Mouse (Mus musculus) layer of hippocampus, postnatal 10 days (tissue): ENCODE measurements around the gene Cuedc1. TPM values are rescaled to one million over a fixed set of nuclear protein-coding genes. Genes with fewer than 3 reads are reported as not detected.
A peak's percentile ranks its signal among the peaks of the same experiment; 100 is the strongest.

ENCODE experiments used
- DNase-seq, 2 experiments: peaks; one replicate each; pipeline ENCODE4 v3.0.0; 2021; ENCODE audit warnings: low spot score in 2 of 2
- total RNA-seq, 2 experiments: library from RNA; stranded (reverse); gene quantifications; 2 replicates each; pipeline ENCODE4 v1.2.3; 2021

Gene Cuedc1
- total RNA-seq, 2 experiments from 2014 or later = 42.0 to 45.7 TPM

DNA sequence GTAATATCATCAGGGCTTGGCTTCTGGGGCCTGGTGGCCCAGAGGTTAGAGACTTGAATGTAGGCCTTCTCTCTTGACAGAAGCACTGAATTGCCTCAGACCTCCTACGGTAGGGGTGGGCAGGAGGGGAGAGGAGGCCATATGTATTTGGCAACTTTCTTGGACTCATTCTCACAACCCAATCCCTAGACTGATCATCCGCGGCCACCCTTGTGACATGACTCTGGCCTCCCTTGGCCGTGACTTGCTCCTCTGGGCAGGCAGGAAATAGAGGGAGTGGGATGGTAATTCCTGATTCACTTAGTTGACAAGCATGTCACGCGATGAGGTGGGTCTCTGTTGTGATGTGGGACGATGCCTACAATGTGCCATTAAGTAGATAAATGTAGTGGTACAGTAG, 68.6 kb downstream of the Cuedc1 start:
- no peak for DNase-seq

GRCm38 (mm10) chr11:88168611-88169010, 70.8 kb downstream of the Cuedc1 start:
- DNase-seq = no peak

- DNase-seq = no peak
These were observed 71.7 kb downstream of the Cuedc1 start for GRCm38 (mm10) chr11:88169531-88170040.

DNA sequence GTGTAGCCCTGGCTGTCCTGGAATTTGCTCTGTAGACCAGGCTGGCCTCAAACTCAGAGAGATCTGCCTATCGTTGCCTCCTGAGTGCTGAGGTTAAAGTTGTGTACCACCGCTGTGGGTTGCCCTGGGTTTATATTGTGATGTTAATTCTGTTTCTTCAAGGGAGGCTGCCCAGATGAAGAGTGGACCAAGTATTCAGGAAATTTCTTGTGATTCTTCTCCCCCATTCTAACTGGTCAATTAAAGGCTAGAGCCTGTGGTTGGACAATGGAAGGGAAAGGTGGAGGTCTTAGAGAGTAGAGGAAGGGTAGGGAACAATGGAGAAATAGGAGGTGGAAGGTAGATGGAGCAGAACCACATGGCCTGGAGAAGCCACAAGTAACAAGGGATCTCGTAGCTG, 72.7 kb downstream of the Cuedc1 start:
- no peak for DNase-seq

GRCm38 (mm10) chr11:88171876-88172442, 74.1 kb downstream of the Cuedc1 start:
- DNase-seq = no peak

- DNase-seq = no peak
These were observed 74.9 kb downstream of the Cuedc1 start for GRCm38 (mm10) chr11:88172601-88173325.

GRCm38 (mm10) chr11:88173386-88174025, 75.6 kb downstream of the Cuedc1 start:
- no peak for DNase-seq

DNA sequence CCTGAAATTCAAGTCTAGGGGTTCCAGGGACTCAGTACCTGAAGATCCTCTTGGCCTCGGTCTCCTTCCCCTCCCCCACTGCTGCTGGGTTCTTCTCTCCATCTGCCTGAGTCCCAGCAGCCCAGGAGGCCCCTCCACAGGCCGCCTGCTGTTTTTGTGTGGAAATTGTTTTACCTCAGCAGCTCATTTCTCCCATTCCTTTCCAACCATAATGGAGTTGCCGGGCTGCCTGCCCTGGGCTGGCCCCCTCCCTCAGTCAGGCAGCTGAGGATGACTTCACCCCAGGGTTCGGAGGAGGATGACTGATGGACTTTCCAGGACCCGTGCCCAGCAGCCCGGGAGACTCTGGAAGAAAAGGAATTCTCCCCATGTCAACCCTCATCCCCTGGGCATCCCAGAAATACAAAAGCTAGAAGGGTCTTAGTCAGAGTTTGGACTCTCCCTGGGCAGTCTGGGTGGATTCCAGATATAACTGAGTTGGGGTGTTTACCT, 82.7 kb downstream of the Cuedc1 start:
- peak in 1 of 2 experiments; percentile 30 for DNase-seq

- peak; percentile 64 to 70 for DNase-seq
These were observed 83.2 kb downstream of the Cuedc1 start for GRCm38 (mm10) chr11:88180959-88181619.

DNA sequence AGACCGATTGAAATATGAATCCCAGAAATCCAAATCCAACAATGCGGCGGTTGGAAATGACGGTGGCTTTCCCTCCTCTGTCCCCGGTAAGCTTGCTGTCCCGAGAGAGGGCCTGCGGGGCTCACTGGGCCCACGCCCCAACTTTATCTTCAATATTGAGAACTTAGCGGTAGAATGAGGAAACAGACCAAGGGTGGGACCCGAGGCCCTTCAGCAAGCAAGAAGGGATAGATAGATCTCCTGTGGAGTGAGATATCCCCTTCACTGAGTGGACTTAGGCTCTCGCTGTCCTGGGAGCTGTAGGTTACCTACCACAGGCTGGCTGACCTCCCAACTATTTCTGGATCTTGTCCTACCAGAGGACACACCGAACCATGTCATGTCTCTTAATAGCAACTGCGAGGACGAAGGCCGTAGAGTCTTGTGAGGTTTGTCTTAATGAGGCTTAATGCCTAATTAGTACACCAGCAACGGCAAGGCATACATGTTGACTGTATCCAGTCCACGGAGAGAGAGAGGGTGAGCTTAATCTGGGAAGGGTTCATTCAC, 86.8 kb downstream of the Cuedc1 start:
- DNase-seq = no peak

DNA sequence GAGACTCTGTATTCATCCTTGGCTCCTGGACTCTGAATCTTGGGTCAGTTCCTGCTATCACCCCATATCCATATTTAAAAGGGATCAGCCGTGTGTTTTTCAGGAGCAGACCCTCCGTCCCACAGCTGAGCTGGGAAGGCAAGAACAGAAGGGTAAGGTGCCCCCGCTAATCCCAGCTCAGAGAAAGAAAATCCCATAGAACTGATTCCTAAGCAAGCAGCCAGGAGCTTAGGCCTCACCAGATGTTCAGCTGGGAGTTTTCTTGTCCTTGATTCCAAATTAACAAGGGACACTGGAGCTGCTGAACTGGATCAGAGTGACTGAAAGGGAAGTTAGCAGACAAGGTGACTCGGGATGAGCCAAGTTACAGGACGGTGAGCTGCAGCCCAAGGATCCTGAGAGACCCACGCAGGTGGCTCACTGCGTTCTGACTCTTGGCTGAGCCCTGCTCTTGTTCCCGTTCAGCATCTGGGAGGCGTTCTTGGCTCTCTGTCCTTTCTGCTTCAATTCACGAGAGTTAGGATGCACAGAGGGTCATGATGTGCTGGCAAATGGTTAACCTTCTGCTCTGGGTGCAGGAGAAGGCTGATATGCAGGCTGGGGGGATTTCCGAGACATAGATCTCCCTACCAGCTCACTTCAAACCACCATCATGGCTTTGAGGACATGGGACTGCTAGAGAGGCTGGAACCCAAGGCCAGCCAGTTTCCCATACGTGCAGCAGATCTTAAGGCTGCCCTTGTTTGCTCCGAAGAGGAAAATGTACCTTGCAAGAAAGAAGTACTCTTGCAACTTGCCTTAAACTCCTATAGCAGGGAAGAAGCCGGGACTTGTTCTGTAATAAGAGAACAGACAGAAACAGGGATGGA, 88.5 kb downstream of the Cuedc1 start:
- DNase-seq = no peak

GRCm38 (mm10) chr11:88186947-88187243, 89.0 kb downstream of the Cuedc1 start:
- DNase-seq = no peak

- DNase-seq = peak; percentile 80 to 87
These were observed 89.7 kb downstream of the Cuedc1 start for GRCm38 (mm10) chr11:88187417-88188133.

DNA sequence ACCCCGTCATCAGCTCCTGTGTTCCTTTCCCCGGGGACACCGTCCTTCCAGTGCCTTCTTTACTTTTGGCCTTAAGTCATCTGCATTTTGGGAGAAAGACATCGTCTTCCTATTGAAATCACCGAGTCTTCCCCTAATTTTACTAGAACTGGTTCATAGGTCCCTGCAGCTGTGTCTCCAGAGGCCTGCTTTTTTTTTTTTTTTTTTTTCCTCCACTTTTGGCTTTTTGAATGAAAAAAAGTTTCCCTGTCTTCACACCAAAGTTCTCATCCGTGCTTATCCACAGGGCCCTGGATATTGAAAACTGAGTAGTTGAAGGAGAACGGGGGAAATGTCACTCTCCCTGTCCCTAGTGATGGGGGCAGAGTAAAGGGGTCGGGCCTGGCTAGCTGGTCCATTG, 90.4 kb downstream of the Cuedc1 start:
- no peak for DNase-seq

DNA sequence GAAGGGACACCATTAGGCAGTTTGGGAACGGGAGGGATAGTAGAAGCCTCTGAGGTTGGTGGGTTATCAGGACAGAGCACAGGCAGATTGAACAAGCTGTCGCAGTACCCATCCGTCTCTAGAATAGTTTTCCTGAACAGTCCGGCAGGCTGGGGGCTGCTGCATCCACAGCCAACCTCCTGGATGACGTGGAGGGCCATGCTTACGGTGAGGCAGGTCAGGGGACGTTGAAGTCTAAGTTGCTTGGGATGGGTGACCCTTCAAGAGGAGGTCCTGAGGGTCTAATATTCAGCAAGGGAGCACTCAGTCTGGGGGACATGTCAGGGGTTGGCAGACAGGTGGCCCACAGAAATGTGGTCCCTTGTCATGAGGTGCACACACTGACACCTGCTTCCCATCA, 90.8 kb downstream of the Cuedc1 start:
- DNase-seq = no peak

DNA sequence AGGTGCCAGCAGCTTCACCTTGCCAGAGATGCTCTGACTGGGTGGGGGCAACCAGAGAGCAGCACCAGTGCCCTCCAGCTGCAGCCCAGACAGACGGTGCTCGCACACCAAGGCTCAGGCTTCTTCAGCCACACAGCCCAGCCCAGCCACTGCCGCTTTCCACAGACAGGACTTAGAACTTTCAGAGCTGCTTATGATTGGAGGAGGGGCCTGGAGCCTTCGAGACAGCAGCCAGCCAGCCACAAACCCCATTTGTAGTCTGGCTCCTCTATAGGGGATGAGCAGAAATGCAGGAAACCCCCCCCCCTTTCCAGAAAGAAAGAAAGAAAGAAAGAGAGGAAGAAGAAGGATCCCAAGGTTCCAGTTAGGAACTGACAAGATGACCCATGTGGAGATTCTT, 94.7 kb downstream of the Cuedc1 start:
- no peak for DNase-seq

GRCm38 (mm10) chr11:88193098-88193823, 95.4 kb downstream of the Cuedc1 start:
- DNase-seq = no peak

DNA sequence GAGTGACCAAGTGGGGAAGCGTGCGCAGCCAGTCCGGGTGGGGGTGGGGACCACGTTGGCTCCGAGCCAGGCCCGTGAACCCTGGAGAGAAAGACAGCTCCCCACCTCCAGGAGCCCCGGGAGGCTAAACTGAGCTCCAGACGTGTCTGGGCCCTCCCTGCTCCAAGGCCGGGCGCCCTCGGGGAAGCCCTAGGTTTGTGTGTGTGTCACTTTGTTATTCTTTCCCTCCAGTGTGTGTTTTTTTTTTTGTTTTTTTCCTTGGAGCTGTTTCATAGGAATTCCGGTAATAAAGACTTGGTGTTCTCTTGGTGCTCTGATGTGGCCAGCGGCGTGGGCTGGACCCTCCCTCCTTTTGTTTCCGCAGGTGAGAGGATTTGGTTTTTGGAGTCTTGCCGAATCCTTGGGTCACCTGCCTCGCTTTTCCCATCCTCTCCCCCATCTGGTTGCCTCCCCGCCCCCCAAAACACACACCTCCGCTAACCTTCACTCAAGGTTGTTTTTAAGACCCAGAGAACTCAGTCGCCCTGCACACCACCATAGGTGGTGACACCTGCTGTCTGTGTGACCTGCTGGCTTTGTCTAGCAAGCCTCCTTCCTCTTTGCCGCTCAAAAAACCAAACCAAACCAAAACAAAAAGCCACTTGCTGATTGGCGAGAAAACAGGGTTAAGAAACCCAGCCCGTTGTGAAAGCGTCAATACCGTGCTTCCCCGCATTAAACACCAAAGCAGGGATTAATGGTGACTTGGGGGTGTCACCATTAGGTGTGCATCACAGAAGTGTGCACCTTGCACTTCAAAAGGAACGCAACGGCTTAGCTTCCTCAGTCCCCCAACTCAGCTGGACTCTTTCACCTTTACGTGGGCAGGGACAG, 96.2 kb downstream of the Cuedc1 start:
- no peak for DNase-seq
